8 mouse cellular contexts compared by ENCODE assay signal in the genomic region with DNA sequence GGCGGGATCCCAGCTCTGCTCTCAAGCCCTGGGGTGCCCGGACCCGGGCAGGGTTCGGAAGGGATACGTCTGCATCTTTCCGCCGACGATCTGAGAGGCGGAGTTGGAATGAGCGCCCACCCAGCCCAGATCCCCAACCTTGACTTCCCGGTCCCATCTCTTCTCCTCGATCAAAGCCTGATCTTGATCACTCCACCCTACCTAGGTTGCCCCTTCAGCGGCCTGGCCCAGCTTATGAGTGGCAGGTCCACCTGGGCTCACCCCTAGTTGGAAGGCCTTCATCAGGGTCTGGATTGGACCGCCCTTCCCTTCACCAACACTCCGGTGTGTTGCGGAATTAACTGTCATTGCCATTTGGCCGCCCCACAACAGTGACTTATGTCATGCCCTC. TPM values are rescaled to one million over a fixed set of nuclear protein-coding genes. Genes with fewer than 3 reads are reported as not detected.
DNase-seq lines count a peak whose midpoint lies in the region; ATAC-seq and TF ChIP-seq lines count a peak whose summit lies in the region.

A gene (minus strand): TSS at position 258 of the 391 bp plus-strand sequence.

- H3K4me1 ChIP-seq in kidney, adult 2 months (ENCODE audit: control insufficient read depth, insufficient read depth, low read length): no peaks in the 10 kb centered on the region
- H3K4me1 ChIP-seq in embryonic fibroblast, embryonic 13.5 days (ENCODE audit: control insufficient read depth, insufficient read depth, low read length): peaks cover 2% of the 10 kb centered on the region
- H3K4me1 ChIP-seq in neural tube, embryonic 12.5 days: peaks cover 17% of the 10 kb centered on the region

- H3K9ac ChIP-seq in neural tube, embryonic 12.5 days: peak within 1 kb of the TSS; percentile 85

- no peak for TF ChIP-seq CTCF in kidney, adult 2 months (conservative IDR thresholded peaks at IDR 0.05; ENCODE audit: insufficient read depth, insufficient read length, low read depth, low read length)
- no peak for TF ChIP-seq CTCF in embryonic fibroblast, embryonic 13.5 days (IDR thresholded peaks at IDR 0.05; ENCODE audit: borderline replicate concordance, insufficient read depth, low read length)

- intact Hi-C loops in left cerebral cortex, postnatal 25 days (cut with DNase I): no loop called here

- peak within 1 kb of the TSS; percentile 64 for H3K4me3 ChIP-seq in kidney, adult 2 months (ENCODE audit: insufficient read depth, low read depth, low read length)
- H3K4me3 ChIP-seq in embryonic fibroblast, embryonic 13.5 days (ENCODE audit: insufficient read depth, low read length): peak within 1 kb of the TSS; percentile 40
- H3K4me3 ChIP-seq in neural tube, embryonic 12.5 days: peak within 1 kb of the TSS; percentile 72

- no peaks in the 10 kb centered on the region for H3K36me3 ChIP-seq in kidney, adult 2 months (ENCODE audit: control insufficient read depth, insufficient read depth, low read length)
- H3K36me3 ChIP-seq in neural tube, embryonic 12.5 days: no peaks in the 10 kb centered on the region

- no peaks in the 10 kb centered on the region for H3K9me3 ChIP-seq in neural tube, embryonic 12.5 days

- H3K4me2 ChIP-seq in neural tube, embryonic 12.5 days (replicated peaks): peak within 1 kb of the TSS; percentile 92

- peak; percentile 51 for ATAC-seq in neural tube, embryonic 12.5 days (ENCODE audit: low FRiP score, low read depth)
- no peak for ATAC-seq in granulocyte monocyte progenitor cell, adult 5-6 weeks (replicated peaks; ENCODE audit: poor library complexity, severe bottlenecking)

- no peaks in the 10 kb centered on the region for H3K27me3 ChIP-seq in kidney, adult 2 months (replicated peaks; ENCODE audit: control insufficient read depth, insufficient read depth, low read length)
- H3K27me3 ChIP-seq in neural tube, embryonic 12.5 days (replicated peaks): peaks cover 20% of the 10 kb centered on the region

- WGBS in kidney, adult 2 months: 9% methylated on average over 17 of the region's 17 CpGs
- under 1% methylated on average over 15 of the region's 17 CpGs for WGBS in neural tube, embryonic 12.5 days

- DNase-seq in kidney, adult 2 months: no peak
- no peak for DNase-seq in kidney, adult 11 months
- DNase-seq in brain, adult 2 months (ENCODE audit: low read depth, low spot score): peak; percentile 68
- DNase-seq in left cerebral cortex, postnatal 25 days (ENCODE audit: low spot score in 2 of 2): peak in 1 of 2 experiments; percentile 35
- DNase-seq in spleen, postnatal 4 days (ENCODE audit: low spot score in 2 of 2): no peak

- H3K27ac ChIP-seq in kidney, adult 2 months (ENCODE audit: insufficient read depth, low read depth, low read length): no peak within 1 kb of the TSS
- H3K27ac ChIP-seq in embryonic fibroblast, embryonic 13.5 days (ENCODE audit: insufficient read depth, low read length): no peak within 1 kb of the TSS
- no peak within 1 kb of the TSS for H3K27ac ChIP-seq in neural tube, embryonic 12.5 days

- no peak for TF ChIP-seq POLR2A in kidney, adult 2 months (IDR thresholded peaks at IDR 0.05; ENCODE audit: low read depth, low read length)
- no peak for TF ChIP-seq POLR2A in embryonic fibroblast, embryonic 13.5 days (IDR thresholded peaks at IDR 0.05; ENCODE audit: low read depth, low read length)

RNA-seq across cellular contexts. Expression of the gene that starts here (rescaled TPM):
- polyA plus RNA-seq in kidney, adult 2 months (2012; rRNA removed): 4.4 and 4.7 TPM in 2 replicates
- 10.5 and 10.9 TPM in 2 replicates for polyA plus RNA-seq in embryonic fibroblast, embryonic 13.5 days (2011; ENCODE audit: insufficient read length, low read depth, missing spikeins)
- total RNA-seq in left cerebral cortex, postnatal 25 days (2021): 100 to 1,000 TPM; 267 to 271 TPM
- polyA plus RNA-seq in neural tube, embryonic 12.5 days (2016; fragmentation: Nextera tagmentation; extraction: Ambion mirVana): 20.7 and 22.6 TPM in 2 replicates
- not detected in 2 replicates for total RNA-seq in granulocyte monocyte progenitor cell, adult 5-6 weeks (2014; fragmentation: Nextera tagmentation)
- total RNA-seq in granulocyte monocyte progenitor cell, adult 5-6 weeks (2017): not detected in 2 replicates

Comparison
In these comparisons a context has a peak if more than half of its experiments do, and no peak if none do; other contexts are left out.
1. RNA of the gene that starts here (total RNA-seq): 267 to 271 TPM in left cerebral cortex, postnatal 25 days; not detected in granulocyte monocyte progenitor cell, adult 5-6 weeks; every median in the first group is over 100 times any median in the second.
2. Peak in every context shown above with its lines, with median percentiles within 50 percentile points of each other: H3K4me3 ChIP-seq.